29 mouse cellular contexts compared by ENCODE assay signal in the genomic region with DNA sequence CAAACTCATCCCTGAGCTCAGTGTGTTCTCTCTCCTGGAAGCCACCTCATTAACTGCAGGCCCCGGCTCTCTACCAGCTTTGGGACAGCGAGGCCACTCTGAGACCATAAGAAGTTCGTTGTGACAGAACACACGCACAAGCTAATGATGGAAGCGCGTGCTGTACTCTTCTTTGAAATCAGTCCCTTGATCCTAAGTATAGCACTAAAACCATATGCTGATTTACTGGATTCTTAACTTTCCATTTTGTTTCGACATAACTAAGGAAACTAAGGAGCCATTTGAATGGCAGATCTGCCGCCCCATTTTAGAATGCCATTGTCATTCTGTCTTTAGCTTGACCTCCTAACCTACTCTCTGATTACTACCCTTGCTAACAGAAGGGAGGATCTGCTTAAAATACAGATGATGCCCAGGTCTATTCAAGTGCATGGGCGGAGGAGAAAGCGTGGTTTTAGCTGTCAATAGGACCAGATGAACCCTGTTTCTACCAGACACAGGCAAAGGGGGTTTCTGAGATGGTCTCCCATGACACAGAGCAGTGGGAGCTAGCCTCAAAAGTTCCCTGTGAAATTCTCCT. TPM values are rescaled to one million over a fixed set of nuclear protein-coding genes. Genes with fewer than 3 reads are reported as not detected.
DNase-seq lines count a peak whose midpoint lies in the region; ATAC-seq and TF ChIP-seq lines count a peak whose summit lies in the region.
"Had no signal": no experiment of that assay in that cellular context is flagged by ENCODE, and none has a peak within 500 bp of the region (broad histone marks: within the 10 kb centered on the region; RNA-seq: fewer than 3 reads in every experiment).

No protein-coding gene starts in this region.

- TF ChIP-seq CTCF in hindbrain, postnatal 0 days (IDR thresholded peaks at IDR 0.05; ENCODE audit: low read depth), result no peak

- intact Hi-C loops in heart, postnatal 36 days (cut with DNase I), result no loop called here

- ATAC-seq in hindbrain, embryonic 11.5 days (ENCODE audit: low FRiP score), result peak; percentile 53; the same call in 1 of the 2 replicates
- ATAC-seq in hindbrain, postnatal 0 days, result no peak
- ATAC-seq in neural tube, embryonic 11.5 days (ENCODE audit: insufficient read depth, low FRiP score, low TSS enrichment), result no peak
- ATAC-seq in forebrain, embryonic 15.5 days (replicated peaks), result peak; percentile 41; the same call in 1 of the 2 replicates
- ATAC-seq: intestine, embryonic 15.5 days; Patski had no signal

- H3K9ac ChIP-seq in hindbrain, embryonic 11.5 days (ENCODE audit: low read depth, low read length), result no peak overlapping the region
- H3K9ac ChIP-seq in hindbrain, postnatal 0 days (replicated peaks; ENCODE audit: low read length), result no peak overlapping the region
- no peak overlapping the region for H3K9ac ChIP-seq in neural tube, embryonic 11.5 days (ENCODE audit: low read length)
- H3K9ac ChIP-seq in forebrain, embryonic 15.5 days (replicated peaks), result no peak overlapping the region
- H3K9ac ChIP-seq: embryonic facial prominence, embryonic 15.5 days; intestine, embryonic 15.5 days; liver, embryonic 15.5 days; lung, embryonic 15.5 days; neural tube, embryonic 15.5 days; stomach, embryonic 15.5 days had no signal

- peaks cover 5% of the 10 kb centered on the region for H3K4me1 ChIP-seq in hindbrain, embryonic 11.5 days (replicated peaks; ENCODE audit: control insufficient read depth, insufficient read depth, low read length)
- no peaks in the 10 kb centered on the region for H3K4me1 ChIP-seq in hindbrain, postnatal 0 days (ENCODE audit: insufficient read depth, low read length)
- no peaks in the 10 kb centered on the region for H3K4me1 ChIP-seq in neural tube, embryonic 11.5 days (ENCODE audit: control insufficient read depth, insufficient read depth, low read length)
- peaks cover 38% of the 10 kb centered on the region for H3K4me1 ChIP-seq in forebrain, embryonic 15.5 days
- H3K4me1 ChIP-seq: embryonic facial prominence, embryonic 15.5 days; intestine, embryonic 15.5 days; limb, embryonic 10.5 days; liver, embryonic 15.5 days; lung, embryonic 15.5 days; stomach, embryonic 15.5 days had no signal

- H3K9me3 ChIP-seq in hindbrain, embryonic 11.5 days (ENCODE audit: control insufficient read depth, low read length), result no peaks in the 10 kb centered on the region
- H3K9me3 ChIP-seq in hindbrain, postnatal 0 days (ENCODE audit: low read length), result no peaks in the 10 kb centered on the region
- H3K9me3 ChIP-seq in neural tube, embryonic 11.5 days (ENCODE audit: control insufficient read depth, low read length), result no peaks in the 10 kb centered on the region
- H3K9me3 ChIP-seq in forebrain, embryonic 15.5 days, result no peaks in the 10 kb centered on the region
- H3K9me3 ChIP-seq: embryonic facial prominence, embryonic 15.5 days; intestine, embryonic 15.5 days; limb, embryonic 10.5 days; liver, embryonic 15.5 days; lung, embryonic 15.5 days; neural tube, embryonic 15.5 days; stomach, embryonic 15.5 days had no signal

- 52% methylated on average over 10 of the region's 10 CpGs for WGBS in hindbrain, embryonic 11.5 days
- WGBS in hindbrain, postnatal 0 days, result 48% methylated on average over 10 of the region's 10 CpGs
- WGBS in neural tube, embryonic 11.5 days, result 68% methylated on average over 10 of the region's 10 CpGs
- WGBS in forebrain, embryonic 15.5 days, result 32% methylated on average over 10 of the region's 10 CpGs

- H3K36me3 ChIP-seq in hindbrain, embryonic 11.5 days (ENCODE audit: control insufficient read depth, insufficient read depth, low read length), result no peaks in the 10 kb centered on the region
- H3K36me3 ChIP-seq in hindbrain, postnatal 0 days (ENCODE audit: insufficient read depth, low read length), result no peaks in the 10 kb centered on the region
- H3K36me3 ChIP-seq in neural tube, embryonic 11.5 days (ENCODE audit: control insufficient read depth, insufficient read depth, low read length), result no peaks in the 10 kb centered on the region
- H3K36me3 ChIP-seq in forebrain, embryonic 15.5 days, result peaks cover 2% of the 10 kb centered on the region; the same call in 1 of the 2 replicates
- H3K36me3 ChIP-seq: embryonic facial prominence, embryonic 15.5 days; G1E; intestine, embryonic 15.5 days; limb, embryonic 10.5 days; liver, embryonic 15.5 days; lung, embryonic 15.5 days; stomach, embryonic 15.5 days had no signal

- H3K27me3 ChIP-seq in hindbrain, embryonic 11.5 days (ENCODE audit: control insufficient read depth, insufficient read depth, low read length), result no peaks in the 10 kb centered on the region
- no peaks in the 10 kb centered on the region for H3K27me3 ChIP-seq in hindbrain, postnatal 0 days (ENCODE audit: insufficient read depth, low read length)
- H3K27me3 ChIP-seq in neural tube, embryonic 11.5 days (ENCODE audit: control insufficient read depth, insufficient read depth, low read length), result no peaks in the 10 kb centered on the region
- H3K27me3 ChIP-seq in forebrain, embryonic 15.5 days, result no peaks in the 10 kb centered on the region
- H3K27me3 ChIP-seq: CH12.LX; embryonic facial prominence, embryonic 15.5 days; intestine, embryonic 15.5 days; liver, embryonic 15.5 days; lung, embryonic 15.5 days; neural tube, embryonic 15.5 days; Patski; stomach, embryonic 15.5 days had no signal

- no peak overlapping the region for H3K4me3 ChIP-seq in hindbrain, embryonic 11.5 days (ENCODE audit: low read depth, low read length)
- H3K4me3 ChIP-seq in hindbrain, postnatal 0 days (ENCODE audit: low read length), result no peak overlapping the region
- no peak overlapping the region for H3K4me3 ChIP-seq in neural tube, embryonic 11.5 days (ENCODE audit: low read depth, low read length)
- H3K4me3 ChIP-seq in forebrain, embryonic 15.5 days, result no peak overlapping the region
- H3K4me3 ChIP-seq: embryonic facial prominence, embryonic 15.5 days; heart, adult 2 months; intestine, embryonic 15.5 days; layer of hippocampus, adult 2 months; limb, embryonic 10.5 days; liver, embryonic 15.5 days; lung, embryonic 15.5 days; myocyte; neural tube, embryonic 15.5 days; stomach, embryonic 15.5 days had no signal

- DNase-seq in hindbrain, embryonic 11.5 days (ENCODE audit: low spot score), result peak; percentile 35
- no peak for DNase-seq in hindbrain, postnatal 0 days (ENCODE audit: low spot score)
- DNase-seq in neural tube, embryonic 11.5 days (ENCODE audit: low spot score), result no peak
- DNase-seq in neural tube, embryonic 10.5 days (ENCODE audit: extremely low spot score, low spot score), result no peak
- DNase-seq in cerebellum, adult 9-10 months, result no peak
- no peak for DNase-seq in heart, postnatal 36 days
- DNase-seq: B cell, adult 2 months; cerebellum, adult 11-12 months; cerebellum, postnatal 14 days; gastrocnemius, postnatal 25 days; heart, adult 2 months; kidney, adult 8-10 months; kidney, postnatal 14 days; liver; lung, postnatal 4 days; thymus, postnatal 36 days had no signal

- no peak overlapping the region for H3K4me2 ChIP-seq in hindbrain, embryonic 11.5 days (replicated peaks; ENCODE audit: low read depth, low read length)
- H3K4me2 ChIP-seq in hindbrain, postnatal 0 days (ENCODE audit: low read depth, low read length), result no peak overlapping the region
- no peak overlapping the region for H3K4me2 ChIP-seq in neural tube, embryonic 11.5 days (ENCODE audit: low read depth)
- H3K4me2 ChIP-seq in forebrain, embryonic 15.5 days (replicated peaks), result no peak overlapping the region
- H3K4me2 ChIP-seq: embryonic facial prominence, embryonic 15.5 days; intestine, embryonic 15.5 days; liver, embryonic 15.5 days; lung, embryonic 15.5 days; neural tube, embryonic 15.5 days; stomach, embryonic 15.5 days had no signal

- peak overlapping the region; percentile 63; the same call in 1 of the 2 replicates for H3K27ac ChIP-seq in hindbrain, embryonic 11.5 days (ENCODE audit: low read depth, low read length)
- H3K27ac ChIP-seq in hindbrain, postnatal 0 days, result no peak overlapping the region
- 0 out of 2 replicates have a peak overlapping the region, but pooled peaks have one; percentile 14 for H3K27ac ChIP-seq in neural tube, embryonic 11.5 days (ENCODE audit: low read depth, low read length)
- no peak overlapping the region for H3K27ac ChIP-seq in forebrain, embryonic 15.5 days (replicated peaks)
- H3K27ac ChIP-seq: embryonic facial prominence, embryonic 15.5 days; heart, adult 2 months; intestine, embryonic 15.5 days; layer of hippocampus, adult 2 months; limb, embryonic 10.5 days; liver, embryonic 15.5 days; lung, embryonic 15.5 days; neural tube, embryonic 15.5 days; stomach, embryonic 15.5 days had no signal

RNA-seq across cellular contexts. Expression of gene Kif21a, which starts 48.6 kb away (rescaled TPM):
- polyA plus RNA-seq in hindbrain, embryonic 11.5 days (2014; fragmentation: Nextera tagmentation; extraction: Ambion mirVana), result 51.6 and 56.3 TPM in 2 replicates
- total RNA-seq in hindbrain, postnatal 0 days (2014; rRNA removed), result 42.1 and 54.4 TPM in 2 replicates
- 29.3 and 31.2 TPM in 2 replicates for polyA plus RNA-seq in hindbrain, postnatal 0 days (2015; fragmentation: Nextera tagmentation; extraction: Ambion mirVana)
- polyA plus RNA-seq in neural tube, embryonic 11.5 days (2014; fragmentation: Nextera tagmentation; extraction: Ambion mirVana), result 31.4 and 34.6 TPM in 2 replicates
- polyA plus RNA-seq in forebrain, embryonic 15.5 days (2015; fragmentation: Nextera tagmentation; extraction: Ambion mirVana), result 52.3 and 54.2 TPM in 2 replicates
- total RNA-seq in heart, postnatal 36 days (2021), result 10 to 100 TPM; 15.6 to 15.8 TPM
- total RNA-seq: CH12.LX, G1E had no signal
- polyA plus RNA-seq: G1E had no signal

Comparison
In these comparisons a context has a peak if more than half of its experiments do, and no peak if none do; other contexts are left out.
1. ATAC-seq: peak in hindbrain, embryonic 11.5 days (single experiment) and forebrain, embryonic 15.5 days (single experiment); none in hindbrain, postnatal 0 days (single experiment) and neural tube, embryonic 11.5 days (single experiment).
2. H3K27ac ChIP-seq: peak in hindbrain, embryonic 11.5 days (single experiment) and neural tube, embryonic 11.5 days (single experiment); none in hindbrain, postnatal 0 days (single experiment) and forebrain, embryonic 15.5 days (single experiment).